Mouse (Mus musculus): ENCODE measurements around the gene Olfr643.

Gene Olfr643

DNA sequence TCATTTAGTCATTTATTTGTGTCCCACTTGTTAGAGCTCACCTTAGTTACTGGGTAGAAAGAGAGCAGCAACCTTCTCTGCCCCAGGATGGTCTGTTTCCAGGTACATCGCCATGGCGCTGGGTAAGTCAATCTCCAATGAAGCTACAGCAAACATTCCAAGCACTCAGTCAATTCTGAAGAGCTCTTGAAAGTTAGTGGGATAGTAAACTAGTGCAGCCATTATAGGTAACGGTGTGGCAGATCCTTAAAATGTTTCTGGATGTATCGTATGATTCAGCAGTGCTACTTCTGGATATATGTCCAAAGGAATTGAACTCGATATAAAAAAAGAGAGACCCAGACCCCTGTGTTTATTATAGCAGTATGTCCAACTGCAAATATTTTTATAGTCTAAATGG lies at the start of gene Olfr643:
Gene Olfr643 (minus strand): TSS at position 101 of the 400 bp plus-strand sequence.
- DNase-seq (ENCODE audit: extremely low spot score): no peak

DNA sequence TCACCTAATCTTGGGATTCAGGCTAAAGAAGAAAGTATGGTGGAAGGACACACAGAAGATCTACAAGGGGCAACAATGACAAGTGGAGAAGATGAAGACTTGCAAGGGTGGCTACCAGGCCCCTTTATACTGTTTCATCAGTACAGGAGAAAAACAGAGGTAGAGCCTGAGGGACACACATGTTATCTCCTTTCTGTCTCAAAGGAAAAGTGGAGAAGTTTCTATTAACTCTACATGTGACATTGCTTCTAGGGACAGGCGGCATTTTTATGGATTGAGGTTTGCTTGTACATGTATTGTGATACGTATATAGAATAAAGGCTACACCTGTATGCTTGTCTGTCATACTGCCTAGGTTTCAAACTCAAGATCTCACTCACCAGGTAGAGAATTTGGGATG lies 46.1 kb upstream of the Olfr643 start, which contains the start of gene Olfr648:
Gene Olfr648 (minus strand): TSS at position 101 of the 400 bp plus-strand sequence.
- DNase-seq (ENCODE audit: extremely low spot score): no peak

DNA sequence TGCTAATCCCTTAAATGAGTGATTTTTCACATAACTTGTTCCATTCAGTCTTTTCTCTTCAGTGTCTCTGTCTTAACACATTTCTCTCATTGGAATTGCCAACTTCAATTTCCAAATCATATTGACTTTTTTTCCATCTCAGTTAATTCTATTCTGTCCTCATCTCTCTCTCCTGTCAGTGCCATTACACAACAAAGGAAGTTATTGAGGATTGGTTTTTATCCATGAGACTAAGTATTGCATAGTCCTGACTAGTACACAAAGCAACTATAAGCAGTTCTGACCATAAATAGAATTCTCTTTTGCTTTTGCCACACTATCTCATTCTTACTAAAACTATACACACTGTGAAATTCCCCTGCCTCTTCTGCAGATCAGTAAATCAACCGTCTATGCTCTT lies 41.9 kb upstream of the Olfr643 start:
- no peak for DNase-seq (ENCODE audit: extremely low spot score)

DNA sequence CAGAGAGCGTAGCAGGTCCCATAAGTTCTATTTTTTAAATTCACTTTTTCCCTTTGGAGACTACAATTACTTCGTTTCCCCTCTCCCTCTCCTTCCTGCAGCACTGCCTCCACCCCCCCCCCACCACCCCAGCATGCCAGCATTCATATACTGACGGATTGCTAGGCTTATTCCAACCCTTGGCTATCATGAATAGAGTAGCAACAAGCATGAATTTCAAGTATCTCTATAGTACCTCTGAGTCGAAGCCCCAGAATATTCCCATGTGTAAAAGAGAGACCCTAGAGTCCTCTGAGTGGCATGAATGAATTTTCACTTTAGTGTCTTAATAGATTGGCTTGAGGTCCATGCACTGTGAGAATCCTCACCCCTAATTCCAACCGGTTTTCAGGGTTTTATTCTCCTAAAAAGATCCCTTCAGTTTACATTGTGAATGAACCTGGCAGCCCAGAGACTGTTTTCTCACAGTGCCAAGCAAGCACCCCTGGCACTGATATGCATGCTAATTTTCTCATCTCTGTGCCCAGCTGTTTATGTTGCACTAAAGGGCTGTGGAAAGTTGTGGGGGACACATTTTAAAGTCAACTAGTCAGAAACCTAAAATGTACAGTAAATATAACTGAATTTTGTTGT lies 41.3 kb upstream of the Olfr643 start:
- DNase-seq (ENCODE audit: extremely low spot score): no peak

DNA sequence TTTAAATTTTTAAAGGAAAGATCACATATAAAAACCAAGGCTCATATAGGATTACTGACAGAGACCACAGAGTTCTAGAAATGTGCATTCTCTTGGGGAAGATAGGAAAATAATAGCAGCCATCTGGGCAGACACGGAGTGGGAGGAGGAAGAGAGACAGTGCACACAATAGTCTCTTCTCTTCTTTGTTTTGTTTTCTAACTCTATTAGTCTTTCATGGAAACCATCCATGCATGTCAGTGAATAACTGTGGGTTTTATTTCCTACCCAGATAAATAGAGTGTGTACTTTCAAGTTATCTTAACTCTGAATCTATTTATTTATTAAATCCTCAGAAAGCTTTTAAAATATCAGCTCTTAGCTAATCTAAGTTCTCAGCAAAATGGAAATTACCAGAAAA lies 37.9 kb upstream of the Olfr643 start:
- no peak for DNase-seq (ENCODE audit: extremely low spot score)

DNA sequence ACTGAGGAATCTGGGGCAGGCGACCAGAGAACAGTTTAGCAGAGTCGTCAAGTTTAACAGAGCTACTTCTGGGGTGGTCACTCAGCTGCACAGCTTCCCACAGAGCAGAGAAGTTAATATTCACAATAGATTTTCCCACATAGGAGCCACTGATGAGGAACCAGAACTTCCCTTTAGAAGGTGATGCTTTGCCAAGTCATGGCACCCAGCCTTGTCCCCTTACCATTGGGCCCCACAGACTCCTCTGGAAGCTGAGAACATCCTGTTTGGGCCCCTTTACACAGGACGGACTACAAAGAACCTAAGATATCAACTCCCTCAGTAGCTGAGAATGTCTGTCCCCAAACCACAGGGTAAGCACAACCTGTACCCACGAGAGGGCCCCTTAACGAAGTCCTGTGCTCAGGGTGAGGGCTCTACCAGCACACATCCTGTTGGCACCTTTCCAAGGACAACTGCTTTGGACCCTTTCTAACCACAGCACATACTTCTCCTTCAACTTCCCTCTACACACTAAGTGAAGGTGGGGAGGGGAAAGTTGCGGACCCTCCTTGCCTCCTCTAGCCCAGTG lies 32.5 kb upstream of the Olfr643 start:
- DNase-seq (ENCODE audit: extremely low spot score): no peak

DNA sequence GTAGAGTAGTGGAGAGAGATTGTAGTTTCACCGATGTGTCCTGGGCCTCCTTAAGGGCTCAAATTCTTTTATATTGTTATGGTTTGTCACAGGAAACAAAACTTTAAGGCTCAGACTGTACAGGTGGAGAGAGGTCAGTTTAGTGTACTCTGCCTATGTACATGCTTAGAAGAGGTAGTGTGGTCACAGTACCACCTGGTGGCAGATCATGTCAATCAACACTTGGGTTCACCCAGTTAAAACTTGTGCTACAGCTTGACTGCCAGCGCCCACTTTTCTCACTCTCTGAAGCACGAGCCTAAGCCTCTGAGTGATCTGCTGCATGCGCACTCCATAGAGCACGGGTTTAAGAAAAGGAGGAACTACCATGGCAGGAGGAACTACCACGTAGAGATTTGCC lies 29.9 kb upstream of the Olfr643 start:
- no peak for DNase-seq (ENCODE audit: extremely low spot score)

DNA sequence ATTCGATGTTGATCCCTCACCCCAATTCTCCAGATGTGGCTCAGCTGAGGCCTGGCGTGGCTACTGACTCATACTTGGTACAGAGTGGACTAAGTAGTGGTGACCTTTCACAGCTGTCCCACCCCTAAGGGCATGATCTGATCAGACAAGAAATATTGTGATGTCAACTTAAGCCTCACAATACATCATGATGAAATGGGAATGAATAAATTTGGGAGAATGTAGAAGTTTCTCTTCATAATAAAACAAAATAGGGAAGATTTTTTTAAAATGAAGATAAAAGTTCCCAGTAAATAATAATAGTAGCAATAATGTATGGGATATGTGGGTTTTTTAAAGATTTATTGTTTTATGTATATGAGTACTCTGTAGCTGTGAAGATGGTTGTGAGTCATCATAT lies 13.3 kb upstream of the Olfr643 start, which contains the start of gene Ubqlnl:
Gene Ubqlnl (minus strand): TSS at position 101 of the 400 bp plus-strand sequence.
- DNase-seq (ENCODE audit: extremely low spot score): no peak

DNA sequence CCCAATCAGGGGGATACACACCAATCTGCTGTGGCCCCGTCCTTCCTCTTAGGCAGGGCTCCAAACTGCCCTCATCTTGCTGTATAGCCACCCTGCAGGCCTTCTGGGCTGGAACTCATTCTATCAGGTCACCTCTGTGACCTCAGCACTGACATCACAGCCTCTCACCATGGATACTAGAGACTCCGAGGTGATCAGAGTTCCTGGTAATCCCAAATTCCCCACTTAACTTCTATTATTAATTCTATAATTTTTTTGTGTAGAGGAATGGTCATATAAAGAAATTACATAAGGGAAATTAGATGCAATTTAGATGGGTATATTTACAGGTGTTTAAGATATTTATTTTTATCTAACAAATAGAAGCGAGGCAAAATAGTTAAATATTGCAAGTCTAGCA lies 6.0 kb upstream of the Olfr643 start, which contains the start of gene Ubqln3:
Gene Ubqln3 (minus strand): TSS at position 101 of the 400 bp plus-strand sequence.
- no peak for DNase-seq (ENCODE audit: extremely low spot score)

DNA sequence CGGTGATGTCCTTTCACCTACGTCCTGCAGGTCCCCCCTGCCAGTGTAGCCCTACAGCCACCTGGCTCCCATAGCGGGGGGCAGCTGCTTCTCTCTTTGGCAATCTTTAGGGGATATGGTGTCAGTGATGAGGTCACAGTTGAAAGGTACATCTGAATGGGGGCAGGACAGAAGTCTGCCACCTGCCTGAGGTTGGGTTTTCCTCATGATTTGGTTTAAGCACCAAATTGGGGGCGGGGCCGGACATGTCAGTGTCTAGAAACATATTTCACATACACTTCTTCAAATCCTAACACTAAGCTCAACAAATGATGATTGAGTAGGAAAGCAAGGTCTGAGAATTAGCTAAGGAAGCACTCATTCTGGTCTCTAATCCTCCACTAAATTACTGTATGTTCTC lies 7.5 kb downstream of the Olfr643 start, which contains the start of gene Ubqln5:
Gene Ubqln5 (minus strand): TSS at position 101 of the 400 bp plus-strand sequence.
- no peak for DNase-seq (ENCODE audit: extremely low spot score)

DNA sequence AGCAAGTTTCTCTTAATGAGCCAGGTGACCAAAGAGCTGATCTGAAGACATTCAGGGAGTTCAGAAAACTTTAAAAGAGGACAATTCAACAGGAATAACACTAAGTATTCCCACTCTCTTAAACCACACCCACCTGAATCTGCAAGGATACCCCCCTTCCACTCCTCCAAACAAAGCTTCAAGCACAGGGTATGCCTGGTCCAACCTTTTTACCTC lies 32.5 kb downstream of the Olfr643 start, which contains the start of gene Olfr646:
Gene Olfr646 (plus strand): TSS at position 117 of the 216 bp plus-strand sequence.
- no peak for DNase-seq (ENCODE audit: extremely low spot score)

DNA sequence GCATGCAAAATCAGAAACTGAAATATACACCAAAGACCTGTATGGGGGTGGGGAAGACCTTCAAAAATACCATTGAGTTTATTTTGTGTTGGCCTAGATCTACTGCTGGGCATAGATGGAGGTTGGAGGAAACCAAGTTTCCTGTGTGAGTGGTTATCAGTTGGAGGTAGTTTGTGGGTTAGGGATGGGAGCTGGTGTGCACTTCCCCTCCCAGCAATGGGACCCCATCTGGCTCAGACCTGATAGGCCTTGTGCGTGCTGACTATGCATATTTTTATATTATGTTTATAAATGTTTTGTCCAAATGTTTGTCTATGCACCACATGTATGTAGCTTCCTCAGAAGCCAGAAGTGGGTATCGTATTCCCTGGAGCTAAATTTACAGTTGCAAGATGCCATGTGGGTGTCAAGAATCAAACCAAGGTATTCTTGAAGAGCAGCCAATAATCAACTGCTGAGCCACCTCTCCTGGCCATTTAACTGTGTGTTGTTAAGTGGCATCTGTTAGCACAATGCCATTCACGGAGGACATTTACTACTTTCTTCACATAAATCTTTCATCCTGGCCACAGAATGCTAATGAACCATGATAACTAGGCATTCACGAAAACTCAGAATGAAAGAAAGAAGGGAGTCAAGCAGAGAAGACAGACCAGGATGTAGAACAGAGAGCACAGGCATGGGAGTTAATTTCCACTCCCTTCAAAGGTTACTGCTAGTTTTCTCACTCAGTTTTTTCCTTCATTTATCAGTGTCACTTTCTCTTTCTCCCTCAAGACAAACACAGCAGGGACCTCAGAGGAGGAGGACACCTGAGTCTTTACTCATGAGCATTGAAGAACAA lies 33.1 kb downstream of the Olfr643 start:
- no peak for DNase-seq (ENCODE audit: extremely low spot score)

DNA sequence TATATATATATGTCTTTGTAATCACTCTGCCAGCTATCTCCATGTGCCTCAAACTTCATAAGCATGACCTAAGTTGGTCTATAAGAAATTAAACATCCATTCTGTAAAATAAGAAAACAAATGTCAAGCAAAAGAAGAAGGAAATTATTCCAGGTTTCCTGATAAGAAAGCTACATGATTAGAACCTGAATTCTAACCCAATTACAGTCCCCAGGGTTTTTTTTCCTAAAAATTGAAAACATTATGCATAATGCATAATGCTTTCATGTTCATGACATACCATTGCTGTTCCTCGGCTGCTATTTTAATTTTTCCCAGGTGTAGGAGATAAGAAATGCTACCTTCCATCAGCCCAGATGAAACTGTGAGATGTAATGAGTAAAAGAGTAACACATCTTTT lies 51.8 kb downstream of the Olfr643 start, which contains the start of gene Olfr645:
Gene Olfr645 (minus strand): TSS at position 101 of the 400 bp plus-strand sequence.
- no peak for DNase-seq (ENCODE audit: extremely low spot score)

DNA sequence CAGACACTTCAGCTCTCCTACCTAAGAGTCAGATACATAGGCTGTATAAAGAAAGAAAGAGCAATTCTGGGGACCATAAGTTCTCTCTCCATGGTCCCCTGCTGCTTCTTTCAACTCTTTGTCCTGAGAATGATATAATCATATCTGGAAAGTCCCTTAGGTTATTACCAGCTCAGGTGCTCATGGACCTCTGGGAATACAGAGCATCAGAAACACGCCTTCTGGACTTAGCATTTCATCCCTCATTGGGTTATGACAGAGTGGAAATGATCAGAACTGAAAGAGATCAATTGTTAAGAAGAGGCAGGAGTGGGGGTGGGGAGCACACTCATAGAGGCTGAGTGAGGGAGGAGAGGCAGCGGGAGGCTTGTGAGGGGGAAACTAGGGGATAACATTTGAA lies 65.4 kb downstream of the Olfr643 start, which contains the start of gene Olfr644:
Gene Olfr644 (minus strand): TSS at position 101 of the 400 bp plus-strand sequence.
- no peak for DNase-seq (ENCODE audit: extremely low spot score)

DNA sequence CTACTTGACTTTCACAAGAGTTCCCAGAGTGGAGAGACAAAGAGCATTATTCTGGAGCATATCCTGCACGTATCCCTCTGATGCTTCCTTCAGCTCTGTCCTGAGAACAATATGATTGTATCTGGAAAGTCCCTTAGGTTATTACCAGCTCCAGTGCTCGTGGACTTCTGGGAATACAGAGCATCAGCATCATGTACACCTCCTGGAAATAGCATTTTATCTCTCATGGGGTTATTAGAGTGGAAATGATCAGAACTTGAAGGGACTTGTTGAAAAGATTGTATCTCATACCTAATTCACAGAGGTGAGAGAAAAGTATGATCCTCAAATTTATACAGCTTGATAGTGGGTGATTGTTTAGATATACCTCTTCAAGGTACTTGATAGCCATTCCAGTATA lies 75.9 kb downstream of the Olfr643 start, which contains the start of gene 4930516K23Rik:
Gene 4930516K23Rik (minus strand): TSS at position 101 of the 400 bp plus-strand sequence.
- DNase-seq (ENCODE audit: extremely low spot score): no peak

DNA sequence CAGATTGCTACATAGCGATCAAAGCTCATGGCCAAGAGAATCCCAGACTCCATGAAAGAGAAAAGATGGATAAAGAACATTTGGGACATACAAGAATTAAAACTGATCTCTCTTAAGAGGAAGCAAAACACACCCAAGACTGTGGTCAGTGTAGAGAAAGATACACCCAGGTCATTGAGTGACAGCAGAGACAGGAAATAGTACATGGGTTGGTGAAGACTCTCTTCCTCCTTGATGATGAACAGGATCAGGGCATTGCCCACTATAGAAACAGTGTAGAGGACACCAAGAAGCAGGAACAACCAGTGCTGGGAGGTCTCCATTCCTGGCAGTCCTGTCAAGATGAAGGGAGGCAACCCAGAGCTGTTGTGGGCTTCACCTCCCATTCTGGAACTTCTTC lies 78.0 kb downstream of the Olfr643 start:
- DNase-seq (ENCODE audit: extremely low spot score): no peak

DNA sequence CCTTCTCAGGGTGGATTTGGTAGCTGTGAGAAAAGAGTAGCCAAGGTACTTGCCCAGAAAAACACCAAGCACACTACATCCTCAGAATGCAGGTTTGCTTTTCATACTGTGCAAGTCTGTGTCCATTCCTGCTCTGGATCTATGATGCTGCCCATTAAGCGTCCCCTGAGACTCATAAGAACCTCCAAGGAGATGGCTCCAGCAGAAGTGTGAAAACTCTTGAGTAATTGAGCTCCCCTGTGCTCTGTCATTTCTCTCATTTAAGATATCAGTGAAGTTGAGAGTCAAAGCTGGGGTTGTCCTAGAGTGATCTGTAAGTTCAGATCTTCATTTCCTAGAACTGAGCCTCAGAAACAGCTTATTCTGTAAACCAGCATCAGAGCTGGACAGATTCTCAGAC lies 84.6 kb downstream of the Olfr643 start, which contains the start of gene Olfr642:
Gene Olfr642 (minus strand): TSS at position 101 of the 400 bp plus-strand sequence.
- no peak for DNase-seq (ENCODE audit: extremely low spot score)

DNA sequence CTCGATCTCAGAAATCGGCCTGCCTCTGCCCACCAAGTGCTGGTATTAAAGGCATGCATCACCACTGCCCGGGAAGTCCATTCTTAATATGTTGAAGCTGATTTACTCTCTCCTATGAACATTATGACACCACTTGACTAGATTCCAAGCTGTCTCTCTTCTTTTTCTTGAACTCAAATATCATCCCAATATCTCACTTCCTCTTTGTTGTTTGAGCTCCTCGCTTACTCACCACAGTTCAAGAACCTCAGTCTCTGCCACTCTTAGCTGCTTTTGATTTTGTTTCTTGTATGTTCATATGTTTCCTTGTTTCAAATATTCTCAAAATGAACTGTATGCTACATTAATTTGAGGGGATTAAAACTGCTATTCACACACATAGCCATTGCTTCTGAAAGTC lies 86.5 kb downstream of the Olfr643 start:
- DNase-seq (ENCODE audit: extremely low spot score): no peak

DNA sequence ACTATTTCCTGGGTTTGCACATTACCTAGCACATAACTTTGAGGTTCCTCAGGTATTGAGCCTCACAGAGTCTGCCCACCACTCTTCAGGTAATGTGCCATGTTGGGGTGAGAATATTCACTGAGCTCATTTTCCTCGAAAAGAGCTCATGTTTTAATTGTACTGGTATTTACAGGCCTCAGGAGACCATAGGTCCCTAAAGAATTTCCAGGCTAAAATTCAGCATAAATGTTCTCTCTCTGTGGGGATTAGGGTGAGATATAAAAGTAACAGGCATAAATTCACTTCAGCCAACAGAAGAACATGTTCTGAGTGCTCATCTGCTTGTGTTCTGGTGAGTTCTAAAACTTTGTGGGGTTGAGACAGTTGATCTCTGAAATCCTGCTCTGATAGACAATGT lies 102.1 kb downstream of the Olfr643 start, which contains the start of gene Olfr641:
Gene Olfr641 (plus strand): TSS at position 301 of the 400 bp plus-strand sequence.
- DNase-seq (ENCODE audit: extremely low spot score): no peak

DNA sequence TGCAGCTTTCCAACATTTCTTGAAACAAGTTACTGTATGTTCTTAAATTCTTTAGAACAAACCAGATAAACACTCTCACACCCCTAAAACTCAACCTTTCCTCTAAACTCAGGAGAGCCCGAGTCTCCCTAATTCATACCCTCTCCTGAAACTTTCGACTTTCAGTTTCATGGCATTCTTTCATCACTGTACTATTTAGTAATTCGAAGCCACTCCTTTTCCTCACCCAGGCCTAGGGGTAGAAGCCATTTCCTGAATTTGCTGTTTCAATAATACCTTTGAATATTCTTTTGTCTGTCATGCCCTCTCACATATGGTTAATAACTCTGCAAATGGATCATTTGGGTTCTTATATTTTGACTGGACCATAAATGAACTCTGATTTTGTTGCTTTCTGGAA lies 110.2 kb downstream of the Olfr643 start:
- no peak for DNase-seq (ENCODE audit: extremely low spot score)

DNA sequence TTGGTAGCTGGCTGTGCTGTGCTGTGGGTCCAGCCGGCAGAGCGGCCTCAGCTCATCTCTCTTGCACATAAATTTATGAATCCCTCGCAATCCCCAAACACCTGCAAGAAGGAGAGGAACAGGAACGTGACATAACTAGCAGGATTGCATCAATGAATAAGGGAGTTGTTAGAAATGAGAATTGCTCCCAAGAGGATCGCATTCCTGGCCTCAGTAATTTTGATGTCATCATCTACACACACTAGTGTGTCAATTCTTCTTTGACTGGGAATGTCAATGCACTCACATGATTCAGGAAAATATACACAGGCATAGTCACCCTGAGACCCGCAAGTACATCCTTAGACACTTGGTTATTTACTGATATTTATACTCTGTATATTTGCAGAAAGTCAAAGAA lies 111.7 kb downstream of the Olfr643 start, which contains the start of gene Olfr640:
Gene Olfr640 (minus strand): TSS at position 101 of the 400 bp plus-strand sequence.
- no peak for DNase-seq (ENCODE audit: extremely low spot score)

DNA sequence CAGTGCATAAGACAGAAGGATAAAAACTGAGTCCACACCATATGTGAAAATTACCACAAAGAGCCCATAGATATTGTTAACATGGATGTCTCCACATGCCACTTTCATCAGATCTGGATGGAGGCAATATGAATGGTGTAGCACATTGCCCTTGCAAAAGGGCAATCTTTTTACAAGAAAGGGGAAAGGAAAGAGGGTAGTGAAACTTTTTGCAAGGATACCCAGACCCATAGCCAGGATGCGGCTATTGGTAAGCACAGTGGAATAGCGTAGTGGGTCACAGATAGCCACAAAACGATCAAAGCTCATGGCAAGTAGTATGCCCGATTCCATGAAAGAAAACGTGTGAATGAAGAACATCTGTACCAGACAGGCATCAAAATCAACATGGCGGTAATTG lies 115.6 kb downstream of the Olfr643 start:
- DNase-seq (ENCODE audit: extremely low spot score): no peak
